Mouse (Mus musculus): ENCODE data around the gene Lrrc1. TPM values are rescaled to one million over a fixed set of nuclear protein-coding genes. Genes with fewer than 3 reads are reported as not detected.

The Lrrc1 gene
- total RNA-seq, 2 experiments from 2014 or later = 7.3 to 9.4 TPM

GRCm38 (mm10) chr9:77543351-77544321 lies 1.0 kb downstream of the Lrrc1 start:
- DNase-seq (ENCODE audit: low spot score in 2 of 2) = peak in 1 of 2 experiments; percentile 25

DNA sequence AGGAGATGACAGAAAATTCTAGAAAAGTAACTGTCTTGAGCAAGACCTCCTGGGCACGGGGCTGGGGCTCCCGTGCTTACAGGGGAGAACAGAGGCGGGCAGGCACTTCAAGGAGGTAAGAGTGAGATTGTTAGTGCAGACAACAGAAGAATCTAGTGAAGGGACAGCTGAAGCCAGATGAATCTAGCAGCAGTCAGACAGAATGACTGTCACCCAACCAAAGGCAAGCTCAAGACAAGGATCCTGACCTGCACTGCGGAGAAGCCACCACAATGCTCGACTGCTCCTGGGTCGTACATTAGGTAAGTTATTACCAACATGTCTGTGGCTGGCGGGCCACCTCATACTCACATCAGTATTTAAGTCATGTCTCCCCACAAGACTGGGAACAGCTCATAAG lies 3.1 kb downstream of the Lrrc1 start:
- DNase-seq (ENCODE audit: low spot score in 2 of 2) = no peak

DNA sequence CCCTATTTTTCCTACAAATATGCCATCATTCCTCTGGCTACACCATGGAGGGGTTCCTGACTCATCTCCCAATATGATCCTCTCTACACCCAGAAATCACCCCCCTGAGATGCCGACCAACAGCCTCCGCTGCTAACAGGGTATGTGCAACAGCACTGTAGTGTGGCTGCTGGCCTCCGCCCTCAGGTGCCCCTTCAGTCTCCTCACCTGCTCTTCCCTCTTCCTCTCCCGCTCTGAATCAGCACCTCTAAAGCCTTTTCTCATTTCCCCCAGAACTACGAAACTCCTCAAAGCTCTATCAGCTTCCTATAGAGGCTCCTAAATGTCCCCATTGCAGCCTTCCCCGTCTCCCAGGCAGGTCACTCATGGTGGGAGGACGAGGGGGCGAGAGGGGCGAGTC lies 5.4 kb downstream of the Lrrc1 start:
- no peak for DNase-seq (ENCODE audit: low spot score in 2 of 2)

GRCm38 (mm10) chr9:77537357-77537756 lies 7.3 kb downstream of the Lrrc1 start:
- no peak for DNase-seq (ENCODE audit: low spot score in 2 of 2)

GRCm38 (mm10) chr9:77536832-77537231 lies 7.8 kb downstream of the Lrrc1 start:
- no peak for DNase-seq (ENCODE audit: low spot score in 2 of 2)

DNA sequence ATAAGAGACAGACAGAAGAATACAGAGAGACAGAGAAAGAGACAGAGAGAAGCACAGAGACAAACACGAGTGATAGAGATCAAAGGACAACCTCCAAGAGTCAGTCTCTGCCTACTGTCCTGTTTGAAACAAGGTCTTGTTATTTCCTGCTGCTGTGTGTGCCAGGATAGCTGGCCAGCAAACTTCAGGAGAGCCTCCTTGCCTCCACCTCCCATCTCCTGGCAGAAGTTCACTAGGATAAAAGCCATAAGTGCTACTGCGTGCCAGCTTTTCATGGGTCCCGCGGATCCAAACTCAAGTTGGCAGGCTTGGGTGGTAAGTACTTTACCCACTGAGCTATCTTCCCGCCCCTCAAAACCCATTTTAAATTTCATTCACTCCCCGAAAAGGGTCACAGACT lies 8.4 kb downstream of the Lrrc1 start:
- no peak for DNase-seq (ENCODE audit: low spot score in 2 of 2)

DNA sequence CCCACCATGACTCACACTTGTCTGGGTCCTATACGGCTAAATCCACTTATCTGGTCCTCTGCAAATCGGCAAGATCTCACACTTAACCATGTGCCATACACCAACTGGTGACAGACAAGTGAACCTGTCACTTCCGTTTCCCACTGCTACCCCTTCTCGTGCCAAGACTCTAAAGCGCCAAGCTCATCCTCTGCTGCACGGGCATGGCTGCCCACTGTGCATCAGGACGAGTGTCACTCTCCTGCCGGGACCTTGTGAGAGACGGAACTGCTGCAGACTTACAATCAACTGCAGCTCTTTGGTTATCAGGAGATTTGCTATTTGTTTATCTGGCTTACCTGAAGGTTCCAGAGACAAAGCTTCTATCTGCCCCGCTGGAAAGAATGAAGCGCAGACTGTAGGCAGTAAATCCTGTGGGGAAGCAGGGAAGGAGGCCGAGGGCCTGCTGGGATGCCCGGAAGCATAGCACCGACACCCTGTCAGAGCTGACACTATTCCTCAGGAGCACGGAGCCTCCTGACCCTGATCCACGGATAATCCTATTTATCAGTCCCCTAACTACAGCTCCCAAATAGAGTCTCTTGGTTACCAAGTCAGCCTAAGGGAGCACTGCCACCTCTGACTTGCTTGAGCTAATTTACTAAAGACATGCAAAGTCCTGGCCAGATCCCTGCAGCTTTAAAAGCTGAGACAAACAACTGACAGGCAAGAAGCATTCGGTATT lies 9.5 kb downstream of the Lrrc1 start:
- DNase-seq (ENCODE audit: low spot score in 2 of 2) = no peak

DNA sequence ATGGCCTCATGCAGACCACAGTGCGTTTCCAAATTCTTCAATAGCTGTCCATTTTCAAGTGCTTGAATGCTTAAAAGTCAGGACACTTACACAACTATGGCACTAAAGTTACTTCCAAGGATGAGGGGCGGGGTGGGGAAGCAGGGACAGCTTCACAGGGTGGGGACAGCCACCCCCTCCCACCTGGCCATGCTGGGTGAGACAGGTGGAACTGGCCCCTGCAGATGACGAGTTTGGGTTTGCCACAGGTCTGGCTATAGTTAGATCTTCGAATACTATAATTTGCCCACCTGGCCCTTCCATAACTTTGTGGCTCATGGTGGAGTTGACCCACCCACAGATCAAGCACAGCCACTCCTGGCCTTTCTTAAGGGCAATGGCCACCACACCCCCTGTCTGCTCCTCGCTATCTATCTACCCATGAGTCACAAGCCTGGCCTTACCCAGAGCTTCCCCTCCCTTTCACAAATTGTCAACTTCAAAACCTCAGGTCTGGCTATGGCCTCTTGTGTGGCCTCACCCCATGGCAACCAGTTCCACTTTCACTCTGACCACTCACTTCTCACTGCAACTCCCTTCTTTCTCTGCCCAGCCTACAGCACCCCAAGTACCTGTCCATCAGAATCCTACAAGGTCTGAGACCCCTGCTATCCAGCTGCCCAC lies 16.2 kb downstream of the Lrrc1 start:
- no peak for DNase-seq (ENCODE audit: low spot score in 2 of 2)

GRCm38 (mm10) chr9:77527170-77527569 lies 17.5 kb downstream of the Lrrc1 start:
- DNase-seq (ENCODE audit: low spot score in 2 of 2) = no peak

DNA sequence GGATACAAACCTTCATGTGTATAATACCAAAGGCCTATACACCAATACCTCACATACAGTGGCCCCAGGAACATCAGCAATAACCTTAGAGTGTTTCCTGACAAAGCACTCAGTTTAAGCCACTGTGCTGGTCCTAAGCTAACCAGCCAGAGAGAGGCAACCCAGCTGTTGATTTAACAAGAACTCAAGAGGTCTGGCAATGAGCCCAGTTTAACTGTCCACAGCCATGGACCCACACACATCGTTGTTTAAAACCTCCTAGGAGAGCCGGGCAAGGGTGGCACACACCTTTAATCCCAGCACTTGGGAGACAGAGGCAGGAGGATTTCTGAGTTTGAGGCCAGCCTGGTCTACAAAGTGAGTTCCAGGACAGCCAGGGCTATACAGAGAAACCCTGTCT lies 18.0 kb downstream of the Lrrc1 start:
- DNase-seq (ENCODE audit: low spot score in 2 of 2) = no peak

- DNase-seq (ENCODE audit: low spot score in 2 of 2) = peak in 1 of 2 experiments; percentile 58
These were observed 18.9 kb downstream of the Lrrc1 start for GRCm38 (mm10) chr9:77525595-77526295.

GRCm38 (mm10) chr9:77523793-77524192 lies 20.9 kb downstream of the Lrrc1 start:
- DNase-seq (ENCODE audit: low spot score in 2 of 2) = no peak

DNA sequence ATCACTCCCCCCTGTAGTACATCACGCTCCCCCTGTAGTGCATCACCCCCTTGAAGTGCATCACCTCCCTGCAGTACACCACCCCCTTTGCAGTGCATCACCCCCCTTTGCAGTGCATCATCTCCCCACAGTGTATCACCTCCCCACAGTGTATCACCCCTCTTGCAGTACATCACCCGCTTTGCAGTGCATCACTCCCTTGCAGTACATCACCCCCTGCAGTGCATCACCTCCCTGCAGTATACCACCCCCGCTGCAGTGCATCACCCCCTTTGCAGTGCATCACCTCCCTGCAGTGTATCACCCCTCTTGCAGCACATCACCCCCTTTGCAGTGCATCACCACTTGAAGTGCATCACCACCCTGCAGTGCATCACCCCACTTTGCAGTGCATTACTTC lies 22.2 kb downstream of the Lrrc1 start:
- DNase-seq (ENCODE audit: low spot score in 2 of 2) = no peak

DNA sequence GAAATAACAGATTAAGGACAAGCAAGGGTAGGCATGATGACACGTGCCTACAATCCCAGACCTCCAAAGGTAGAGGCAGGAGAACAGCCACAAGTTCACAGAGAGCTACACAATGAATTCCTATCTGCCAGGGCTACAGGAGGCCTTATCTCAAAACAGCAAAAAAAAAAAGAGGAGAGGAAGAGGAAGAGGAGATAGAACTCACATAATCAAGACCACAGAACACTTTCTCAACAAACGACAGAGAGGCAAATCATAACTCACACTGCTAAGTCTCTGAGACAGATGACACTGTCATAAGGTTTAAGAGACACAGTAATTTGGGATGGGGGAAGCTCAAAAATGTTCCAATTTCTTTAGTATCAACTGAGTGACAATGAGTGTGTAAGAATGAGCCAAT lies 25.5 kb downstream of the Lrrc1 start:
- DNase-seq (ENCODE audit: low spot score in 2 of 2) = no peak

DNA sequence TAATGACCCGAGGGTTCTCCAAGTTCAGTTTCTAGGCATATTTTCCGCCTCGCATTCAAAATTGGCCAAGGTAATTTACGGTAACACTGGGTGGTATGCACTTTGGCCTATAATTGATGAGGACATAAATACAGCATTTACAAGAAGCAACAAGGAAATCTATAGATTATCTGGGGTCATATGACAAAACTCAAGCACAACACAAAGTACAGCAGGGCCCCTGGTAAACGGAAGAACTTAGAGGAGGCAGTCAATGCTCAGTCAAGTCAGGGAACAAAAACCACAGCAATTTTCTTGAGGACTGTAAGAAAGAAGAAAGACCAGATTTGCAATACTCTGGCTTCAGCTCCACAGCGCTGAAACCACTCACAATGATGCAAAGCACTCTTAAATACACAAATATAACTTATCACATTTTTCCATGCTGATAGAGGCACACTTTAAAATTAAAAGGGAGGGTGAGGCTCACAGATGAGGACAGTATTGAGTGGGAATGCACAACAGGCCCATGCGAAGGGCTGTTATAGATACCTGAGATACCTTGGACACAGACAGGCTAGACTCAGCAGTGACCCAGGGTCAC lies 27.8 kb downstream of the Lrrc1 start:
- DNase-seq (ENCODE audit: low spot score in 2 of 2) = no peak

- DNase-seq (ENCODE audit: low spot score in 2 of 2) = no peak
These were observed 30.8 kb downstream of the Lrrc1 start for GRCm38 (mm10) chr9:77513892-77514291.

DNA sequence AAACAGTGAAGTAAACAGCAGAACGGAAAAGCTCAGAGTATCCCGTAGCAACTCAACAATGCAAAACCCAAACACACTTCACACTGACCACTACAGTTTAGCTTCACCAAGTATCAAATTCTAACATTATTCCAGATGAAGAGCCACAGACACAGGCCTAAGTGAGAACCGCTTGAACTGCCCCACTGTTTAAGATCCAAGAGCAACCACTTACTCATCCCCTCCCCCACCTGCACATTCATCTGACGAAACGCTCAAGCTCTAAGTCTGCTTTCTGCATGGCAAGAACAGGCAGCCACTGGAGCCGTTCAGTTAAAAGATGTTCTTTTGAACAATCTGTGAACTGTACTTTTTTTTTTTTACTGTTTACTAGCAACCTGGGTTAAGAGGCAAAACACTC lies 32.5 kb downstream of the Lrrc1 start:
- no peak for DNase-seq (ENCODE audit: low spot score in 2 of 2)

DNA sequence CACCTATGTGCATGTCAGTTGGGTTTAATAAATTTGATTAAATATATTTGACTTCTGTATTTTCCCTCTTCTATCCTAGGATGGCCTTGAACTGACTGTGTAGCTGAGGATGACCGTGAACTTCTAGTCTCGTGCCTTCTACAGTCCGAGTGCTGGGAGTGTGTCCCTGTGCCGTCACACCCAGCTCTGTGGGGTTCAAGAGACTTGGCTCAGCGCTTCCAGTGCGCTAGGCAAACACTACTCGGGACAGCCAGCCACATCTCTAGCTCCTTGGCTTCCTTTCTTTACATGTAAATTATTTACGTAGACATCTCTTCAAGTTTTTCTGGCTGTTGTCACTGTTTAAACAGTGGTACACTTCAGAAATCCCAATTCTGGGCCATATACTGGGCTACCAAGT lies 34.1 kb downstream of the Lrrc1 start:
- no peak for DNase-seq (ENCODE audit: low spot score in 2 of 2)

- no peak for DNase-seq (ENCODE audit: low spot score in 2 of 2)
These were observed 36.8 kb downstream of the Lrrc1 start for GRCm38 (mm10) chr9:77507743-77508394.

Data from layer of hippocampus, adult 18-20 months (tissue).